Mouse (Mus musculus) C3H10T1/2 (cell line): ENCODE measurements around the gene Adgre4. TPM values are rescaled to one million over a fixed set of nuclear protein-coding genes. Genes with fewer than 3 reads are reported as not detected.

ENCODE experiments used
- polyA plus RNA-seq, 2 experiments: library from polyadenylated mRNA; unstranded; fragments of >200 nt; fragmentation: generic; extraction: Trizol; gene quantifications; one replicate each; pipeline ENCODE4 v1.2.1; 2012; ENCODE audit warnings: missing spikeins in 2 of 2

Adgre4 gene
- polyA plus RNA-seq = not detected

GRCm38 (mm10) chr17:55749786-55750185 is at the start of gene Adgre4:
TSS of gene Adgre4 (plus strand) at chr17:55749984.

GRCm38 (mm10) chr17:55711984-55712811 is 37.6 kb upstream of the Adgre4 start, which contains the start of gene Pot1b:
TSS of gene Pot1b (minus strand) at chr17:55712628.

GRCm38 (mm10) chr17:55878636-55879369 is 129.0 kb downstream of the Adgre4 start, which contains the start of gene Zfp119a:
TSS of gene Zfp119a (minus strand) at chr17:55878930.

Other genes starting within 250 kb of the Adgre4 start
- gene Vmn2r118, start 124.8 kb upstream of the Adgre4 start, polyA plus RNA-seq = not detected
- gene Pot1b, start 37.4 kb upstream of the Adgre4 start, polyA plus RNA-seq = 1 to 10 TPM in 1 of 2 experiments, under 1 TPM in 1; 0.19 to 1.3 TPM
- under 1 TPM; 0.07 to 0.77 TPM for gene Zfp119a, start 128.9 kb downstream of the Adgre4 start, polyA plus RNA-seq
- 1 to 10 TPM in 1 of 2 experiments, under 1 TPM in 1; 0.12 to 1.7 TPM for gene Zfp959, start 142.1 kb downstream of the Adgre4 start, polyA plus RNA-seq
- gene Zfp119b, start 199.5 kb downstream of the Adgre4 start, polyA plus RNA-seq = under 1 TPM; 0.06 to 0.94 TPM
- gene Ebi3, start 202.7 kb downstream of the Adgre4 start, polyA plus RNA-seq = under 1 TPM in 1 of 2 experiments, not detected in 1; 0.06 TPM
- 10 to 100 TPM; 16.0 to 20.0 TPM for gene Yju2, start 209.1 kb downstream of the Adgre4 start, polyA plus RNA-seq
- under 1 TPM; 0.02 to 0.21 TPM for gene Shd, start 220.5 kb downstream of the Adgre4 start, polyA plus RNA-seq
- 1 to 10 TPM in 1 of 2 experiments, under 1 TPM in 1; 0.64 to 1.5 TPM for gene Fsd1, start 236.5 kb downstream of the Adgre4 start, polyA plus RNA-seq